Mouse (Mus musculus) embryonic facial prominence, embryonic 10.5 days (tissue): ENCODE data around the gene H6pd. TPM values are rescaled to one million over a fixed set of nuclear protein-coding genes. Genes with fewer than 3 reads are reported as not detected.

Experiments used
- DNase-seq: peaks from one replicate; pipeline ENCODE4 v3.0.0-alpha.2; 2017; ENCODE audit warnings: low spot score
- H3K27ac ChIP-seq: fragments of 300-500 bp; sonication (generic); replicated peaks from 2 replicates; pipeline ENCODE4 v1.5.1; 2016; ENCODE audit warnings: mild to moderate bottlenecking
- H3K27me3 ChIP-seq: fragments of 300-500 bp; sonication (generic); replicated peaks from 2 replicates; pipeline ENCODE4 v1.6.1; 2016; ENCODE audit warnings: low read depth, mild to moderate bottlenecking; ENCODE audit not compliant: poor library complexity, severe bottlenecking
- H3K36me3 ChIP-seq: fragments of 300-500 bp; sonication (generic); replicated peaks from 2 replicates; pipeline ENCODE4 v1.6.1; 2016; ENCODE audit warnings: mild to moderate bottlenecking, moderate library complexity
- H3K4me1 ChIP-seq: fragments of 300-500 bp; sonication (generic); 2 replicates; pipeline ENCODE4 v1.6.1; 2016
- H3K4me3 ChIP-seq: fragments of 300-500 bp; sonication (generic); 2 replicates; pipeline ENCODE4 v1.5.1; 2016; ENCODE audit warnings: mild to moderate bottlenecking, moderate library complexity
- H3K9me3 ChIP-seq: fragments of 300-500 bp; sonication (generic); 2 replicates; pipeline ENCODE4 v1.6.1; 2016; ENCODE audit warnings: mild to moderate bottlenecking
- WGBS: fragments of 180-500 bp; shearing (Covaris S2); methylation state at CpG from one replicate; pipeline ENCODE4 v1.1.7; 2016; 5-methylcytosine and 5-hydroxymethylcytosine counted together
- polyA plus RNA-seq: library from polyadenylated mRNA; unstranded; fragments of >200 nt; fragmentation: Nextera tagmentation; extraction: Ambion mirVana; gene quantifications from 2 replicates; pipeline ENCODE4 v1.2.1, GENCODE M21; 2016

The H6pd gene
- polyA plus RNA-seq, 1 experiment from 2014 or later = 5.3 TPM

GRCm38 (mm10) chr4:149977801-149978544 lies 30.9 kb downstream of the H6pd start:
- H3K27ac ChIP-seq = 0 out of 2 replicates have a peak overlapping the region, but pooled peaks have one; percentile 7
- no peaks in the 10 kb centered on the region for H3K9me3 ChIP-seq
- H3K36me3 ChIP-seq = peaks cover 8% of the 10 kb centered on the region
- H3K27me3 ChIP-seq = peaks cover 31% of the 10 kb centered on the region
- H3K4me3 ChIP-seq = no peak overlapping the region
- DNase-seq = no peak
- WGBS = 73% methylated on average over 17 of the region's 17 CpGs
- H3K4me1 ChIP-seq = peaks cover 68% of the 10 kb centered on the region

DNA sequence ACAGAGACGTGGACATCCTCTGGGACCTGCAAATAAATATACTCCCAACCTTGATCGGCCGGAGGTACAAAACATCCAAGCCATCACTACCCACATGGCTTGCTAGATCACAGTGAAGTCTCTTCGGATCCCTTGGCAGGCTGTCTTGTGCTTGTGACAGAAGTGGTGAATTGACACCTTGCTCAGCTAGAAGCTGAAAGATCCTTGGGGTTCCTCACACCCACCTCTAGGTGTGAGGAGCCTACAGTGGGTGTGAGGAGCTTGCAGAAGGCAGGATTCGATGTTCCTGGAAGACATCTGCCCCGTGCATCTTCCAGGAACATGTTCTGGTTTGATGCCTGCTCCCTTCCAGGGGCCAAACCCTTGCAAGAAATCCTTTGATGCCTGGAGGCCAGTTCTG lies 31.6 kb downstream of the H6pd start:
- Histone ChIP-seq H3K9me3 (no peaks in the 10 kb centered on the region), H3K36me3 (peaks cover 6% of the 10 kb centered on the region), H3K27ac (no peak overlapping the region), H3K4me3 (no peak overlapping the region), H3K4me1 (peaks cover 65% of the 10 kb centered on the region), H3K27me3 (peaks cover 31% of the 10 kb centered on the region)
- no peak for DNase-seq
- 79% methylated on average over 6 of the region's 6 CpGs for WGBS

DNA sequence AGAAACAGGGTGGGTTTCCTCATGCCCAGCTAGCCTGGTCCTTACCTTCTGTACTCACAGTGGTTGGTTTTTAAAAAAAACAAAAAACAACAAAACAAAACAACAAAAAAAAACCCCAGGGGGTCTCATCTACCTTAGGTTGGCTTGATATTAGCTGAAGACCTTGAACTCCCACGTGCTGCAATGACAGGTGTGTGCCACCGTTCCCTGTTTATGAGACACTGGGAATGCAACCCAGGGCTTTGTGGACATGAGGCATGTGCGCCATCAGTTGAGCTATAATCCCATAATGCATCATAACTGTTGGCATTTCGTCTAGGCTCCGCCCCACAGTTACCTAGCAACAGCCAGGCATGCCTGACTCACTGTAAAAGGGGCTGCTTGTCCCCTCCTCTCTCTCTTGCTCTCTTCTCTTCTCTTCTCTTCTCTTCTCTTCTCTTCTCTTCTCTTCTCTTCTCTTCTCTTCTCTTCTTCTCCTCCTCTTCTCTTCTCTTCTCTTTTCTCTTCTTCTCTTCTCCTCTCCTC lies 33.0 kb downstream of the H6pd start:
- WGBS = 79% methylated on average over 5 of the region's 5 CpGs
- Histone ChIP-seq H3K27ac (no peak overlapping the region), H3K36me3 (no peaks in the 10 kb centered on the region), H3K4me3 (no peak overlapping the region), H3K4me1 (peaks cover 58% of the 10 kb centered on the region), H3K9me3 (no peaks in the 10 kb centered on the region), H3K27me3 (peaks cover 22% of the 10 kb centered on the region)
- DNase-seq = no peak

DNA sequence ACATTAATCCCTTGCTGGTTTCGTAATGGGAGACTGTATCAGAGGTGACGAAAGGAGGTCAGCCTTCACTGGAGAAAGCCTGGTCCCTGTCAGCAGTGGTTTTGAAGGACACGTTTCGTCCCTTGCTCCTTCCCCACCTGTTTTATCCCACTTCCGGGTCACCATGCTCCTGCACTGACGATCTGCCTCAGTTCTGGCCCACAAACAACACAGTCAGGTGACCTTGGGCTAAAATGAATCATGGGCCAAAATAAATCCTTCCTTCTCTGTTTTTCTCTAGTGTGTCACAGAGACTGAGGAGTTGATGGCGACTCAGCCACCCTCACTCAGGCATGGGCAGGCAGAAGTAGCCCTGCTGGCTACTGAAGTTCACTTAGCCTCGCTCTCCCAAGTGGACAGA lies 33.5 kb downstream of the H6pd start:
- H3K36me3 ChIP-seq = no peaks in the 10 kb centered on the region
- H3K9me3 ChIP-seq = no peaks in the 10 kb centered on the region
- peaks cover 26% of the 10 kb centered on the region for H3K27me3 ChIP-seq
- H3K27ac ChIP-seq = no peak overlapping the region
- DNase-seq = no peak
- H3K4me1 ChIP-seq = peaks cover 58% of the 10 kb centered on the region
- 65% methylated on average over 8 of the region's 8 CpGs for WGBS
- no peak overlapping the region for H3K4me3 ChIP-seq

- H3K4me3 ChIP-seq = no peak overlapping the region
- no peak for DNase-seq
- H3K4me1 ChIP-seq = peaks cover 52% of the 10 kb centered on the region
- H3K36me3 ChIP-seq = no peaks in the 10 kb centered on the region
- H3K27me3 ChIP-seq = peaks cover 36% of the 10 kb centered on the region
- H3K9me3 ChIP-seq = no peaks in the 10 kb centered on the region
- H3K27ac ChIP-seq = no peak overlapping the region
- 78% methylated on average over 9 of the region's 9 CpGs for WGBS
Measured at GRCm38 (mm10) chr4:149971393-149971792, 37.4 kb downstream of the H6pd start.

DNA sequence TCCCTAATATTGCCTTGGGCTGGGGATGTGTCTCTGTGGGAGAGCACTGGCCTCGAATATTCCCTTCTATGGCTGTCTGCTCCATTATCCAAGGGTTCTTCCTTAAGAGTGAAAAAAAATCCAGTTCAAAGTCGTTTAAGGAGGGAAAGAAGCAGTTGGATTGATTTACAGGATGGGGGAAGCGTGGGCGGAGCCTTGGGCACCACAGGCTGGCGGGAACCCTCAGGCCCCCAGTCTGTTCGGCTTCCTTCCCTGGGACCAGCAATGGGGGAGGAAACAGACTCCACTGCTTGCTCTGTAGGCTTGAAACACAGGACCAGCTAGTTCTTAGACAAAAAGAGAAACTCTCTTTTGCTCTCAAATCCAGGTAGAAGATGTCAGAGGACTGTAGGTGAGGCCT lies 40.3 kb downstream of the H6pd start:
- Histone ChIP-seq H3K9me3 (no peaks in the 10 kb centered on the region), H3K4me1 (peaks cover 63% of the 10 kb centered on the region), H3K4me3 (no peak overlapping the region), H3K27ac (peak overlapping the region; percentile 65), H3K36me3 (no peaks in the 10 kb centered on the region), H3K27me3 (peaks cover 40% of the 10 kb centered on the region)
- 45% methylated on average over 6 of the region's 6 CpGs for WGBS
- DNase-seq = peak; percentile 50

- Histone ChIP-seq H3K27ac (0 out of 2 replicates have a peak overlapping the region, but pooled peaks have one; percentile 15), H3K36me3 (no peaks in the 10 kb centered on the region), H3K9me3 (peaks cover 5% of the 10 kb centered on the region; the same call in 1 of the 2 replicates), H3K4me3 (no peak overlapping the region), H3K4me1 (peaks cover 55% of the 10 kb centered on the region), H3K27me3 (peaks cover 40% of the 10 kb centered on the region)
- no peak for DNase-seq
- WGBS = 86% methylated on average over 9 of the region's 9 CpGs
Measured at GRCm38 (mm10) chr4:149966963-149967362, 41.9 kb downstream of the H6pd start.

DNA sequence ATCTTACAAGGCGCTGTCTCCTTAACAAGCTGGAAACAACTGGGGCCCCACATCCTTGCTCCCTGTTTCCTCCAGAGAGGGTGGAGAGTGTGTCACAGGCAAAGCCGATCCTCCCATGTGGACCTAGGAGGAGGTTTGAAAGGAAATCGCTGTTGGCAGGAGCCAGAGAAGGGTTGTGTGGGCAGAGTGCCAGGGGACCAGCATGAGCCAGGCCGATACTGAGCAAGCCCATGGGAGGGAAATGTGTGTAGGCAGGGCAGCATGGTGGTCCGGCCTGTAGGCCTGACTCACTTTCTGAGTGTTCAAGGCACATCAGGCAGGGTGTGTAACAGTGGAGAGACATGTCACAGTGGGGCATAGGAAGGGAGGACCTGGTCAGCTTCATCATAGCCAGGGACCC lies 42.6 kb downstream of the H6pd start:
- no peak overlapping the region for H3K27ac ChIP-seq
- H3K4me3 ChIP-seq = no peak overlapping the region
- WGBS = 88% methylated on average over 5 of the region's 5 CpGs
- peaks cover 5% of the 10 kb centered on the region; the same call in 1 of the 2 replicates for H3K9me3 ChIP-seq
- H3K27me3 ChIP-seq = peaks cover 40% of the 10 kb centered on the region
- no peak for DNase-seq
- peaks cover 55% of the 10 kb centered on the region for H3K4me1 ChIP-seq
- H3K36me3 ChIP-seq = no peaks in the 10 kb centered on the region

GRCm38 (mm10) chr4:149965672-149966071 lies 43.2 kb downstream of the H6pd start:
- peak overlapping the region; percentile 66 for H3K27ac ChIP-seq
- H3K27me3 ChIP-seq = peaks cover 40% of the 10 kb centered on the region
- peaks cover 54% of the 10 kb centered on the region for H3K4me1 ChIP-seq
- H3K36me3 ChIP-seq = no peaks in the 10 kb centered on the region
- DNase-seq = no peak
- peaks cover 5% of the 10 kb centered on the region; the same call in 1 of the 2 replicates for H3K9me3 ChIP-seq
- H3K4me3 ChIP-seq = no peak overlapping the region
- 61% methylated on average over 6 of the region's 6 CpGs for WGBS

- H3K9me3 ChIP-seq = peaks cover 5% of the 10 kb centered on the region; the same call in 1 of the 2 replicates
- no peaks in the 10 kb centered on the region for H3K36me3 ChIP-seq
- H3K4me1 ChIP-seq = peaks cover 50% of the 10 kb centered on the region
- WGBS = 73% methylated on average over 6 of the region's 6 CpGs
- DNase-seq = peak; percentile 11
- H3K27me3 ChIP-seq = peaks cover 35% of the 10 kb centered on the region
- peak overlapping the region; percentile 66 for H3K27ac ChIP-seq
- no peak overlapping the region for H3K4me3 ChIP-seq
Measured at GRCm38 (mm10) chr4:149965242-149965641, 43.6 kb downstream of the H6pd start.

GRCm38 (mm10) chr4:149964770-149965169 lies 44.1 kb downstream of the H6pd start:
- peaks cover 31% of the 10 kb centered on the region for H3K27me3 ChIP-seq
- H3K4me1 ChIP-seq = peaks cover 49% of the 10 kb centered on the region
- DNase-seq = peak; percentile 67
- H3K36me3 ChIP-seq = no peaks in the 10 kb centered on the region
- 28% methylated on average over 3 of the region's 3 CpGs for WGBS
- no peak overlapping the region for H3K4me3 ChIP-seq
- H3K27ac ChIP-seq = peak overlapping the region; percentile 75
- H3K9me3 ChIP-seq = peaks cover 5% of the 10 kb centered on the region; the same call in 1 of the 2 replicates

DNA sequence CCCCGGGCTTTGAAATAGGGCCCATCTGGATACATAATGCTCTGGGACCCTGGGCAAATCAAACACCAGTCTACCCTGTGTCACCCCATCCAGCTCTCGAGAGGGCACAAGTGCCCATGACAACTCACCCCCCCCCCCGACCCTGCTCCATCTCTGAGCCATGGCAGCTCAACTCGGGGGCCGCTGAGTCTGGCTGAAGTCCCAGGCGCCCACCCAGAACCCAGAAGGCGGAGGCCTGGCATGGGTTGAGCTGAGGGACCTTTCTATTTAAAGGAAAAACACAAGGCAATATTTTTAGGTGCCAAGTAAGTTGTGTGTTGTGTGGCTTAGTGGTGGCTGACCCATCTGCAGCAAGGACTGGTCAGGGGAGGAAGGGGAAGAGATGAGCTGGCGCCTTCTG lies 44.5 kb downstream of the H6pd start:
- no peaks in the 10 kb centered on the region for H3K36me3 ChIP-seq
- WGBS = 67% methylated on average over 8 of the region's 8 CpGs
- H3K27me3 ChIP-seq = peaks cover 26% of the 10 kb centered on the region
- H3K4me1 ChIP-seq = peaks cover 47% of the 10 kb centered on the region
- DNase-seq = no peak
- peaks cover 5% of the 10 kb centered on the region; the same call in 1 of the 2 replicates for H3K9me3 ChIP-seq
- H3K4me3 ChIP-seq = no peak overlapping the region
- peak overlapping the region; percentile 75 for H3K27ac ChIP-seq

- Histone ChIP-seq H3K36me3 (no peaks in the 10 kb centered on the region), H3K4me3 (no peak overlapping the region), H3K4me1 (peaks cover 37% of the 10 kb centered on the region), H3K9me3 (peaks cover 5% of the 10 kb centered on the region; the same call in 1 of the 2 replicates), H3K27ac (no peak overlapping the region; the same call in 1 of the 2 replicates), H3K27me3 (peaks cover 22% of the 10 kb centered on the region)
- WGBS = 86% methylated on average over 7 of the region's 7 CpGs
- DNase-seq = no peak
Measured at GRCm38 (mm10) chr4:149960391-149960790, 48.4 kb downstream of the H6pd start.
